Mouse (Mus musculus): ENCODE measurements around the gene Gpr6.

Gpr6 gene

DNA sequence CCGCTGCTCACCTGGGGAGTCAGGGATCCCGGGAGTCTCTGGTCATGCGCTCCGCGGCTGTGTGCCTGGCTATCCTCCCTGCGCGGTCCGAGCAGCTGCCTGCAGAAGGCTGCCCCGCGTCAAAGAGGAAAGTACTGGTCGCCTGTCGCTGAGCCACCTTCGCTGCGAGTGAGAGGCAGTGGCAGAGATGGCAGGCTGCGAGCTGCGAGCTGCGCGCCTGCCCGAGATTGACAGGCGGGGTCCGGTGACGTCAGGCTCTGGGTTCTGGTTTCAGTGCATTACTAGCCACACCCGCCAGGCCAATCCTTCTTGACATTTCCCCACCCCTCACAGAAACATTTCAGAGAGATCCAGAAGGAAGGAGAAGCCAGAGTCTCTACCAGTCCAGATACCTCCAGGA is at the start of gene Gpr6:
Gene Gpr6 (minus strand): TSS at position 170 of the 400 bp plus-strand sequence.
- peak; percentile 43 to 45 for DNase-seq

DNA sequence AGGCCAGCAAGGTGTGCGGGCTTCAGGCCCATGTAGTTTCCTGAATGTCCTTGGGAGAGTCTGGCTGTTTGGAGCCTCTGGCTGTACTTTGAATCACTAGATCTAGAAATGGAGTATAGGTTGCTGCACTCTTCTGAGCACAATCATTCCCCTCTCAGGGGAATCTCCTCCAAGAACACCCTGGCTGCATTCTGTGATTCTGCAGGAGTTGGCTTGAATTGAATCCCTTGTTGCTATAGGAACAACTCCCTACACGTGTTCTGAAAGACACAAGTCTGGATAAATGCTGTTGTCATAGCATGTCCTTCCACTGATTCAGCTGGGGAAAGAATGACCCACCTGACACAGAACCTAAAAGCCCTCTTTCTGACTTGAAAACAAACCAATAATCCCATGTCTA is 28.0 kb upstream of the Gpr6 start:
- DNase-seq = no peak

GRCm38 (mm10) chr10:41098137-41098536 is 26.1 kb upstream of the Gpr6 start:
- DNase-seq = no peak

DNA sequence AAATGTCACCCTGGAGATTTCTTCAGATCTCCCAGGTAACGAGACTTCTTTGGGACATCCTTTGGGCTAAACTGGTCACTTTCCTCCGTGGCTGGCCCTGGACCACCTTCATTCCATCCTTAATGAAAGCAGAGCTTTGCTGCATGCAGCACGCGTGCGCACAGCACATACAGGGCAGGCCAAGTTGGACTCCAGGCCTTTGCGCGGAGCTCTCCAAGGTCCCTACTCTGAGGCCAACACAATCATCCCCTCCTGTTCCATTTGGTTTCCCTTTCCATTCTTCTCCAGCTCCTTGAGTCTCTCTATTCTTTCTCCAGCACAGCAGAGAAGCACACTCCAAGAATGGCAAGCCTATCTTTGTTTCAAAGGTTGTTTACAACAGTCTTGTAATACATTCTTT is 16.8 kb upstream of the Gpr6 start:
- no peak for DNase-seq

- DNase-seq = no peak
These were observed 389 bp downstream of the Gpr6 start for GRCm38 (mm10) chr10:41071696-41072095.

GRCm38 (mm10) chr10:41070693-41071651 is 1.1 kb downstream of the Gpr6 start:
- DNase-seq = peak; percentile 48

- DNase-seq = no peak
These were observed 11.7 kb downstream of the Gpr6 start for GRCm38 (mm10) chr10:41060250-41060831.

- no peak for DNase-seq
These were observed 16.5 kb downstream of the Gpr6 start for GRCm38 (mm10) chr10:41055581-41055980.

DNA sequence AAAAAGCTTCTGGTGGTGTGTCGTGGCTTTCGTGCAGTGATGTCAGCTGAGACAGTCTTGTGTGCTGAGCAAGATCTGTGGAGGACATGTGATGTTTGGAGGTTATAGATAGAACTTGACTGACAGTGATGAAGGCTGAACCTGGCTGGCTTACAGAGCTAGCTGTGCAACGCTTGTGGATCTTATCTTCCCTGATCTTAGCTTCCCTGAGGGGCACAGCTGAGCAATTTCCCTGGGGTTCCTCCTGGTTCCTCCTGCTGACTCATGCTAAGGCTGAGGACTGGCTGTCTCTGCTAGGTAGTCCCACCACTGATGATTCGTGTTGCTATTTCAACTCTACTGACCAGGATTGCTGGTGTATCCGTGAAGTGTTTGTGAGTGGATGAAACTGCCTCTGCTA is 18.1 kb downstream of the Gpr6 start:
- no peak for DNase-seq

DNA sequence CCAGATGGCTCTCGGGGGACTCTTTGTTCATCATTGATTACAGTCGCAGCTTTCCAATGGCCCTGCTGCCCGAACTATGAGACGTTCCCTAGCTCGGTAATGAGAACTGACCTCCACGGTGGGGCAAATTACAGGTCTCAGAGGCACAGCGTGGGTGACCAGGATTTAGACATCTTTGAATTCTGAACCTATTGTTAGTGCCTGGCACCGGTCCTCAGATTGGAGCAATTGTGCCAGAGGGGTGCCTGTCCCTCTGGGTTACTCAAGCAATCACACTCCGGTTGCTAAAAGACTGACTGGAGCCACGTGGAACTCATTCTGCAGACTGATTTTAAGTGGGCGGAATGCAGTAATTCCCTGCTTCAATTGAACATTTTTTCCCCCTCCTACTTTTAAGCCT is 29.8 kb downstream of the Gpr6 start:
- no peak for DNase-seq

GRCm38 (mm10) chr10:41041478-41041877 is 30.6 kb downstream of the Gpr6 start:
- DNase-seq = no peak

DNA sequence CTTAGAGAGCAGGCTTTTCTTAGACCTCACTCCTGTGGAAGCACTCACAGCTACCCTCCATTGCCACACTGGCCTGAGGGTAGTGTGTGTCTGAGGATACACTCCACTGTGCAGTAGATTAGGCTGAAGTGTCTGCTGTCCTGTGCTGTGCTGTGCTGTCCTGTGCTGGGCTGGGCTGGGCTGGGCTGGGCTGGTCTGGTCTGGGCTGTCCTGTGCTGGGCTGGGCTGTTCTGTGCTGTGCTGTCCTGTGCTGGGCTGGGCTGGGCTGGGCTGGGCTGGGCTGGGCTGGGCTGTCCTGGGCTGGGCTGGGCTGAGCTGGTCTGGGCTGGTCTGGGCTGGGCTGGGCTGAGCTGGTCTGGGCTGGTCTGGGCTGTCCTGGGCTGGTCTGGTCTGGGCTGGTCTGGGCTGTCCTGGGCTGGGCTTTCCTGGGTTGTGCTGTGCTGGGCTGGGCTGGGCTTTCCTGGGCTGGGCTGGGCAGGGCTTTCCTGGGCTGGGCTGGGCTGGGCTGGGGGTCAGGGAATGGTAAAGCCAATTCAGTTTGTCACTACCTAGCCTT is 31.5 kb downstream of the Gpr6 start:
- no peak for DNase-seq

GRCm38 (mm10) chr10:41038476-41038875 is 33.6 kb downstream of the Gpr6 start:
- no peak for DNase-seq

DNA sequence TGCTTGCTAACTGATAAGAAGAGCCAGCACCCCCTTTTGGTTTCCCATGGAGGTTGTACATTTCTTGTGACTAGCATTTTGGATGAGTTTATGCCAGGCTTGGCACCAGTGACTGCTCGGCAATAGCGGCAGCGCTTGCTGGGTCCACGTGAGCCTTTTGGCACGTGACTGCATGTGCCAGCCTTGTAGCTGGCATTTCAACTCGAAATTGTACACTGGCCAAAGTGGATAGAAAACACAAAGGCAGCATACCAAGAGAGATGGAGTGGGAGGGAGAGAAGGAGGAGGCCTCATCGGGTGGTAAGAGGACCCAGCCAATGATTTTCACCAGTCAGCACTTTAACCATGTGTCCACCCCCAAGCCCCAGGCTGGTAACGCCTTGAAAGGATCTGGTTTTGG is 34.4 kb downstream of the Gpr6 start:
- DNase-seq = peak; percentile 47 to 52

DNA sequence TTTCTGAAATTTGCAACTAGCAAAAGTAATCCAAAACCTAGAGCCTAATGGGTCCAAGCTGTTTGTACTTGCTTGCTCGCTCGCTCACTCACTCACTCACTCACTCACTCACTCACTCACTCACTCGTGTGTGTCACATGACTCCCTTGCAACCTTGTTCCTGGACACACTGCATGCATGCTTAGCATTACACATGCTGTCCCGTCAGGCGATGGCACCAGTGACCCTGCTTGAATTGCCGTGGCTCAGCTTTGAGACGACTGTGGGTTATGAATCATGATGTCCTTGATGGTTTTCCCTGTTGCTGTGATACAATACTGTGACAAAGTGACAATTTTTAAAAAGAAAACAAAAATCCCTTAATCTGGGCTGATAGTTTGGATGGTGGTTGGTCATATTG is 39.3 kb downstream of the Gpr6 start:
- no peak for DNase-seq

DNA sequence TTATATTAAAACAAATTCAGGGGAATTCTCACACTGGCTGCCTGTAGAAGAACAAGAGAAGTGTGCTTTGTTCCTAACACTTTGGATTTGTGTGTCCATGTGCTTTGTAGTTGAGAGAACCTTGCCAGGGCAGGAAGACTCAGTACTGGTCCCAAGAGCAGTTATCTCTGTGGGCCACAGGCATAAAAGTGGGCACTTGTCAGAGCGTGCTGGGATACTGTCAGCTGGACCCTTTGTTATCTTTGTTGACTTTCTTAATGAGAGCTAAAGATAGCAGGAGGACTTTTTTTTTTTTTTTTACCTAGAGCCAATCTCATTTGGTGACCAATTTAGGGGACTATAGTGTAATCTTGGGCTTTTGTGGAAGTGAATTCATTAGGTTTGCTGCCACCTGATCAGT is 47.2 kb downstream of the Gpr6 start:
- DNase-seq = no peak

DNA sequence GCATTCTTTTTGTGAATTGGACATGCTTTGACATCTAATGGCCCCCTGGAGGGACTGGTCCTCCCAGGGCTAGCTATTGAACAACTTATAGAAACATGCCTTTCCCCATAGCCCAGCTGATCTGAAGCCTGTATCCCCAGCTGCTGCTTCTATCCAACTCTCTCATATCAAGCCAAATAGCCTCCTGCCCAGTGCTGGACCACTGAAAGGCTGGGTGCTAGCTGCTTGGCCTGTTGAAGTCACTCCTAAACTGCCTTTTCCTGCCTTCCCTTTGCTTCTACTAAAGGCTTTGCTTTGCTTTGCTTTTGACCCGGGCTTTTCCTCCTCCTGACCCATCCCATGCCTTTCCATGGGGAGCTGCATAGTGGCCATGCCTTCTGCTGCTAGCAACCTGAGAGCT is 47.7 kb downstream of the Gpr6 start:
- no peak for DNase-seq

- no peak for DNase-seq
These were observed 49.9 kb downstream of the Gpr6 start for GRCm38 (mm10) chr10:41022226-41022625.
